10 mouse cellular contexts compared by ENCODE assay signal in the genomic region with DNA sequence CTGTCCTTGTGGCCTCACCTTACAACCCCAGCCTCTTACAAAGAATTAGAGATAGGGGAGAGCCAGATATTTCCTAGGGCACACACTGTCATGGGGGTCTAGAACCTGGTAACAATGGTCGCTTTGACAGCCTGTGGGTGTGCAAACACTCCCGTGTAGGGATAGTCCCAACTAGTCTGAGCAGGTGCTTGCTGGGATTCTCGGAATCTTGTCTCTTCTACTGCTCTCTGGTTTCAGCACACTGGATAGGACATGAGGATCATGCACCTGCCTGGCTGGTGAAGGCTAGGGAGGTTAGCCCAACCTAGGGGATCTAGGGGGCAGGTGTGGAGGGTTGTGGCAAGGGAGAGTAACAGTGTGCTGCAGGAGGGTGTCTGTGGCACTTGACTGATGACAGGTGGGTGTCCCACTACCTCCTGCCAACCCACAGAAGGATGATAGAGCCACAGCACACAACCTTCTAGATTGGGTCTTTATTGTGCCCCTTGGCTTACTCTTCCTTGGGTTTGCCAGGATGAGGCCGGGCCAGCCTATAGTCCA. TPM values are rescaled to one million over a fixed set of nuclear protein-coding genes. Genes with fewer than 3 reads are reported as not detected.
A peak's percentile ranks its signal among the peaks of the same experiment; 100 is the strongest.
DNase-seq lines count a peak whose midpoint lies in the region; ATAC-seq and TF ChIP-seq lines count a peak whose summit lies in the region.
"Had no signal": no experiment of that assay in that cellular context is flagged by ENCODE, and none has a peak within 500 bp of the region (broad histone marks: within the 10 kb centered on the region; RNA-seq: fewer than 3 reads in every experiment).

No protein-coding gene starts in this region.

- no peak overlapping the region for H3K4me2 ChIP-seq in heart, postnatal 0 days (ENCODE audit: low read depth, low read length)
- H3K4me2 ChIP-seq in embryonic facial prominence, embryonic 15.5 days (replicated peaks): no peak overlapping the region
- peak overlapping the region; percentile 57; the same call in 1 of the 2 replicates for H3K4me2 ChIP-seq in intestine, embryonic 16.5 days (ENCODE audit: low read depth, low read length)
- H3K4me2 ChIP-seq in neural tube, embryonic 12.5 days (replicated peaks): peak overlapping the region; percentile 47; the same call in 1 of the 2 replicates

- 87% methylated on average over 4 of the region's 4 CpGs for WGBS in heart, postnatal 0 days
- 80% methylated on average over 4 of the region's 4 CpGs for WGBS in embryonic facial prominence, embryonic 15.5 days
- 85% methylated on average over 4 of the region's 4 CpGs for whole genome bisulfite sequencing in intestine, embryonic 16.5 days
- 83% methylated on average over 4 of the region's 4 CpGs for WGBS in neural tube, embryonic 12.5 days

- no peaks in the 10 kb centered on the region for H3K9me3 ChIP-seq in heart, postnatal 0 days (replicated peaks; ENCODE audit: control insufficient read depth, low read length)
- peaks cover 5% of the 10 kb centered on the region; the same call in 1 of the 2 replicates for H3K9me3 ChIP-seq in embryonic facial prominence, embryonic 15.5 days (replicated peaks)
- H3K9me3 ChIP-seq in intestine, embryonic 16.5 days (ENCODE audit: control insufficient read depth, low read length): peaks cover 2% of the 10 kb centered on the region; the same call in 1 of the 2 replicates
- H3K9me3 ChIP-seq in neural tube, embryonic 12.5 days: peaks cover 7% of the 10 kb centered on the region
- H3K9me3 ChIP-seq: liver, embryonic 12.5 days had no signal

- no peak for DNase-seq in heart, postnatal 0 days (ENCODE audit: low spot score)
- DNase-seq in heart, postnatal 14 days: no peak
- no peak for DNase-seq in urinary bladder, postnatal 10 days (ENCODE audit: low spot score)
- DNase-seq in ovary, postnatal 14 days (ENCODE audit: low spot score): no peak
- DNase-seq in gastrocnemius, postnatal 25 days: no peak

- TF ChIP-seq CTCF in heart, postnatal 0 days (IDR thresholded peaks at IDR 0.05; ENCODE audit: low read depth): no peak

- H3K4me1 ChIP-seq in heart, postnatal 0 days (ENCODE audit: control insufficient read depth, insufficient read depth): peaks cover 19% of the 10 kb centered on the region
- H3K4me1 ChIP-seq in embryonic facial prominence, embryonic 15.5 days: peaks cover 18% of the 10 kb centered on the region
- H3K4me1 ChIP-seq in intestine, embryonic 16.5 days (ENCODE audit: control insufficient read depth, insufficient read depth, low read length): peaks cover 23% of the 10 kb centered on the region
- peaks cover 30% of the 10 kb centered on the region for H3K4me1 ChIP-seq in neural tube, embryonic 12.5 days

- ATAC-seq in heart, postnatal 0 days (ENCODE audit: insufficient read depth, low read depth): no peak
- no peak for ATAC-seq in embryonic facial prominence, embryonic 15.5 days (ENCODE audit: insufficient number of reproducible peaks, low FRiP score, low TSS enrichment, low read depth)
- no peak for ATAC-seq in intestine, embryonic 16.5 days
- peak; percentile 7; the same call in 1 of the 2 replicates for ATAC-seq in neural tube, embryonic 12.5 days (ENCODE audit: low FRiP score, low read depth)

- H3K36me3 ChIP-seq in heart, postnatal 0 days (replicated peaks; ENCODE audit: control insufficient read depth, insufficient read depth, low read length): no peaks in the 10 kb centered on the region
- H3K36me3 ChIP-seq in embryonic facial prominence, embryonic 15.5 days: no peaks in the 10 kb centered on the region
- no peaks in the 10 kb centered on the region for H3K36me3 ChIP-seq in intestine, embryonic 16.5 days (ENCODE audit: control insufficient read depth, insufficient read depth, low read length)
- no peaks in the 10 kb centered on the region for H3K36me3 ChIP-seq in neural tube, embryonic 12.5 days
- H3K36me3 ChIP-seq: liver, embryonic 12.5 days had no signal

- H3K4me3 ChIP-seq in heart, postnatal 0 days (ENCODE audit: low read depth, low read length): no peak overlapping the region
- H3K4me3 ChIP-seq in embryonic facial prominence, embryonic 15.5 days (replicated peaks): no peak overlapping the region
- H3K4me3 ChIP-seq in intestine, embryonic 16.5 days (ENCODE audit: low read length): no peak overlapping the region
- no peak overlapping the region for H3K4me3 ChIP-seq in neural tube, embryonic 12.5 days

- no peak for TF ChIP-seq EP300 in heart, postnatal 0 days (IDR thresholded peaks at IDR 0.05; ENCODE audit: low read depth)

- peak overlapping the region; percentile 88 for H3K27ac ChIP-seq in heart, postnatal 0 days (ENCODE audit: low read depth)
- H3K27ac ChIP-seq in embryonic facial prominence, embryonic 15.5 days (replicated peaks): peak overlapping the region; percentile 89
- peak overlapping the region; percentile 91 for H3K27ac ChIP-seq in intestine, embryonic 16.5 days (ENCODE audit: low read length)
- peak overlapping the region; percentile 92 for H3K27ac ChIP-seq in neural tube, embryonic 12.5 days

- intact Hi-C loops in heart, postnatal 14 days (cut with DNase I): no loop called here

- H3K9ac ChIP-seq in heart, postnatal 0 days (replicated peaks; ENCODE audit: low read depth, low read length): no peak overlapping the region
- H3K9ac ChIP-seq in embryonic facial prominence, embryonic 15.5 days: no peak overlapping the region
- H3K9ac ChIP-seq in intestine, embryonic 16.5 days (ENCODE audit: low read depth, low read length): peak overlapping the region; percentile 80
- 0 out of 2 replicates have a peak overlapping the region, but pooled peaks have one; percentile 51 for H3K9ac ChIP-seq in neural tube, embryonic 12.5 days

- H3K27me3 ChIP-seq in heart, postnatal 0 days (ENCODE audit: control insufficient read depth, insufficient read depth, low read length): no peaks in the 10 kb centered on the region
- no peaks in the 10 kb centered on the region for H3K27me3 ChIP-seq in embryonic facial prominence, embryonic 15.5 days
- H3K27me3 ChIP-seq in intestine, embryonic 16.5 days (replicated peaks; ENCODE audit: control insufficient read depth, insufficient read depth, low read length): no peaks in the 10 kb centered on the region
- H3K27me3 ChIP-seq in neural tube, embryonic 12.5 days (replicated peaks): no peaks in the 10 kb centered on the region

RNA-seq across cellular contexts. Expression of a gene that starts 2.5 kb away (rescaled TPM):
- 7.1 TPM in 1 of 2 replicates, not detected in the other for total RNA-seq in heart, postnatal 0 days (2014; rRNA removed; ENCODE audit: low replicate concordance)
- not detected in 2 replicates for polyA plus RNA-seq in heart, postnatal 0 days (2015; fragmentation: Nextera tagmentation; extraction: Ambion mirVana)
- under 1 TPM in 1 of 2 experiments, not detected in 1; 0.43 TPM for total RNA-seq in heart, postnatal 14 days (2021)
- polyA plus RNA-seq in embryonic facial prominence, embryonic 15.5 days (2015; fragmentation: Nextera tagmentation; extraction: Ambion mirVana): 0.19 TPM in 1 of 2 replicates, not detected in the other
- polyA plus RNA-seq in intestine, embryonic 16.5 days (2015; fragmentation: Nextera tagmentation; extraction: Ambion mirVana): 0.54 and 0.65 TPM in 2 replicates
- 0.53 TPM in 1 of 2 replicates, not detected in the other for polyA plus RNA-seq in neural tube, embryonic 12.5 days (2016; fragmentation: Nextera tagmentation; extraction: Ambion mirVana)
- not detected for total RNA-seq in gastrocnemius, postnatal 25 days (2021)
- total RNA-seq: common myeloid progenitor, adult 5-6 weeks had no signal

Comparison
In these comparisons a context has a peak if more than half of its experiments do, and no peak if none do; other contexts are left out.
1. H3K4me2 ChIP-seq: peak in intestine, embryonic 16.5 days (single experiment) and neural tube, embryonic 12.5 days (single experiment); none in heart, postnatal 0 days (single experiment) and embryonic facial prominence, embryonic 15.5 days (single experiment).
2. H3K9ac ChIP-seq: peak in intestine, embryonic 16.5 days (single experiment) and neural tube, embryonic 12.5 days (single experiment); none in heart, postnatal 0 days (single experiment) and embryonic facial prominence, embryonic 15.5 days (single experiment).
3. Peak in every context shown above with its lines, with median percentiles within 50 percentile points of each other: H3K27ac ChIP-seq.